Mouse (Mus musculus) liver, embryonic 14.5 days (tissue): ENCODE results near the gene 6330409D20Rik. TPM values are rescaled to one million over a fixed set of nuclear protein-coding genes. Genes with fewer than 3 reads are reported as not detected.

Experiments
- ATAC-seq: fragments of 200-750 bp; cut with Nextera tagmentation; 2 replicates; pipeline ENCODE4 v1.8.0; 2017; ENCODE audit warnings: moderate number of reproducible peaks, mild to moderate bottlenecking, moderate library complexity; ENCODE audit not compliant: insufficient read depth
- DNase-seq, 3 experiments: peaks; one replicate each; pipeline ENCODE4 v3.0.0-alpha.2; 2012 to 2013; ENCODE audit warnings: low read depth in 3 of 3, low spot score in 3 of 3
- H3K27ac ChIP-seq: fragments of 300-500 bp; sonication (generic); 2 replicates; pipeline ENCODE4 v1.5.1; 2014; ENCODE audit warnings: moderate library complexity, mild to moderate bottlenecking, control low read depth, inconsistent platforms
- H3K27me3 ChIP-seq: fragments of 300-500 bp; sonication (generic); 2 replicates; pipeline ENCODE4 v1.6.1; 2014; ENCODE audit warnings: mild to moderate bottlenecking, low read length, moderate library complexity; ENCODE audit not compliant: control insufficient read depth, insufficient read depth
- H3K36me3 ChIP-seq: fragments of 300-500 bp; sonication (generic); replicated peaks from 2 replicates; pipeline ENCODE4 v1.6.1; 2014; ENCODE audit warnings: low read depth; ENCODE audit not compliant: control insufficient read depth, insufficient read depth
- H3K4me1 ChIP-seq, 2 experiments: fragments of 200-500 bp in 1 of 2; fragments of 300-500 bp in 1 of 2; sonication (generic) in 1 of 2; replicated peaks; 2 replicates each; pipeline ENCODE4 v1.6.1; 2012 to 2014; ENCODE audit warnings: antibody characterized with exemption in 1 of 2, inconsistent platforms in 1 of 2, low read length in 1 of 2; ENCODE audit not compliant: control insufficient read depth in 2 of 2, insufficient read depth in 2 of 2
- H3K4me2 ChIP-seq: fragments of 300-500 bp; sonication (generic); 2 replicates; pipeline ENCODE4 v1.6.1; 2014; ENCODE audit warnings: low read depth, mild to moderate bottlenecking, control low read depth, moderate library complexity
- H3K4me3 ChIP-seq, 2 experiments: fragments of 200-500 bp in 1 of 2; fragments of 300-500 bp in 1 of 2; sonication (generic) in 1 of 2; 2 replicates each; pipeline ENCODE4 v1.5.1; 2012 to 2014; ENCODE audit warnings: low read depth in 2 of 2, low read length in 2 of 2, mild to moderate bottlenecking in 2 of 2, control low read depth in 1 of 2, inconsistent platforms in 1 of 2, moderate library complexity in 1 of 2; ENCODE audit not compliant: insufficient read depth in 1 of 2
- H3K9ac ChIP-seq: fragments of 300-500 bp; sonication (generic); replicated peaks from 2 replicates; pipeline ENCODE4 v1.6.1; 2014; ENCODE audit warnings: mild to moderate bottlenecking, control low read depth, moderate library complexity
- H3K9me3 ChIP-seq: fragments of 300-500 bp; sonication (generic); 2 replicates; pipeline ENCODE4 v1.6.1; 2016; ENCODE audit warnings: low read length, mixed read lengths; ENCODE audit not compliant: control insufficient read depth
- CTCF ChIP-seq: IDR thresholded peaks from 2 replicates; pipeline ENCODE4 v1.5.1; 2016; ENCODE audit warnings: antibody characterized with exemption, low read depth, control low read depth
- EP300 ChIP-seq: IDR thresholded peaks from 2 replicates; pipeline ENCODE4 v1.6.1; 2016; ENCODE audit warnings: antibody characterized with exemption, low read depth
- WGBS: fragments of 180-500 bp; shearing (Covaris S2); extraction: QIAGEN DNeasy Blood & Tissue Kit; methylation state at CpG from one replicate; pipeline ENCODE4 v1.1.7; 2014; ENCODE audit not compliant: insufficient replicate concordance; 5-methylcytosine and 5-hydroxymethylcytosine counted together
- microRNA counts: library from miRNA; unstranded; fragments of <30 nt; microRNA quantifications from one replicate; lab custom pipeline; 2016
- microRNA-seq: library from miRNA; unstranded; fragments of <30 nt; microRNA quantifications from one replicate; pipeline ENCODE4, GENCODE M21; 2016
- polyA plus RNA-seq, 2 experiments: library from polyadenylated mRNA; depleted of rRNA in 1 of 2; stranded (reverse) in 1 of 2; unstranded in 1 of 2; fragments of >200 nt; fragmentation: Nextera tagmentation in 1 of 2; extraction: Ambion mirVana in 1 of 2; gene quantifications; 2 replicates each; pipeline versions ENCODE4 v1.2.1 to v1.2.3; 2012 to 2014

Gene 6330409D20Rik
- polyA plus RNA-seq, 2 experiments: 0.07 TPM; not detected in 1

- Histone ChIP-seq H3K4me2 (no peak overlapping the region), H3K27me3 (no peaks in the 10 kb centered on the region), H3K9me3 (no peaks in the 10 kb centered on the region), H3K4me1 (no peaks in the 10 kb centered on the region), H3K9ac (no peak overlapping the region), H3K4me3 (no peak overlapping the region), H3K27ac (no peak overlapping the region), H3K36me3 (peaks cover 6% of the 10 kb centered on the region; the same call in 1 of the 2 replicates)
- WGBS: 76% methylated on average over 14 of the region's 14 CpGs
- ATAC-seq: no peak
- DNase-seq: no peak
- no peak for TF ChIP-seq CTCF
- TF ChIP-seq EP300: no peak
Observed at GRCm38 (mm10) chr2:32682721-32683417, 57.9 kb downstream of the 6330409D20Rik start.

MicroRNA genes within 50 kb of the gene (microRNA counts, 519-probe panel; counts per million panel counts)
- microRNA mmu-miR-2861 (lab: Ali Mortazavi, UCI): 69.9 counts per million

Small RNA genes within 50 kb of the gene (microRNA-seq; reads per million reads assigned to microRNA genes)
- not detected for gene Mir2861
- gene Mir3960: not detected
- not detected for gene Mir8093

Other genes starting within 250 kb of the 6330409D20Rik start
- gene Fam102a, start 205.7 kb downstream of the 6330409D20Rik start, polyA plus RNA-seq (2012; rRNA removed): 0.88 and 1.0 TPM in 2 replicates
- gene Fam102a, start 205.7 kb downstream of the 6330409D20Rik start, polyA plus RNA-seq (2014; fragmentation: Nextera tagmentation; extraction: Ambion mirVana): 0.91 and 1.1 TPM in 2 replicates
- 53.5 and 61.6 TPM in 2 replicates for gene Dpm2, start 170.2 kb downstream of the 6330409D20Rik start, polyA plus RNA-seq (2012; rRNA removed)
- 53.6 and 54.6 TPM in 2 replicates for gene Dpm2, start 170.2 kb downstream of the 6330409D20Rik start, polyA plus RNA-seq (2014; fragmentation: Nextera tagmentation; extraction: Ambion mirVana)
- gene Pip5kl1, start 166.2 kb downstream of the 6330409D20Rik start, polyA plus RNA-seq (2012; rRNA removed): 0.11 TPM in 2 replicates
- gene Pip5kl1, start 166.2 kb downstream of the 6330409D20Rik start, polyA plus RNA-seq (2014; fragmentation: Nextera tagmentation; extraction: Ambion mirVana): not detected in 2 replicates
- not detected in 2 replicates for gene 9430097D07Rik, start 165.3 kb downstream of the 6330409D20Rik start, polyA plus RNA-seq (2012; rRNA removed)
- 0.06 TPM in 1 of 2 replicates, not detected in the other for gene 9430097D07Rik, start 165.3 kb downstream of the 6330409D20Rik start, polyA plus RNA-seq (2014; fragmentation: Nextera tagmentation; extraction: Ambion mirVana)
- 5.4 and 5.6 TPM in 2 replicates for gene St6galnac4, start 153.9 kb downstream of the 6330409D20Rik start, polyA plus RNA-seq (2012; rRNA removed)
- gene St6galnac4, start 153.9 kb downstream of the 6330409D20Rik start, polyA plus RNA-seq (2014; fragmentation: Nextera tagmentation; extraction: Ambion mirVana): 6.2 and 6.8 TPM in 2 replicates
- 9.9 and 14.3 TPM in 2 replicates for gene St6galnac6, start 141.3 kb downstream of the 6330409D20Rik start, polyA plus RNA-seq (2012; rRNA removed)
- gene St6galnac6, start 141.3 kb downstream of the 6330409D20Rik start, polyA plus RNA-seq (2014; fragmentation: Nextera tagmentation; extraction: Ambion mirVana): 3.2 and 4.4 TPM in 2 replicates
- gene Ak1, start 119.3 kb downstream of the 6330409D20Rik start, polyA plus RNA-seq (2012; rRNA removed): 0.34 and 0.37 TPM in 2 replicates
- gene Ak1, start 119.3 kb downstream of the 6330409D20Rik start, polyA plus RNA-seq (2014; fragmentation: Nextera tagmentation; extraction: Ambion mirVana): 0.44 and 0.59 TPM in 2 replicates
- gene Eng, start 94.4 kb downstream of the 6330409D20Rik start, polyA plus RNA-seq (2012; rRNA removed): 15.4 and 17.6 TPM in 2 replicates
- gene Eng, start 94.4 kb downstream of the 6330409D20Rik start, polyA plus RNA-seq (2014; fragmentation: Nextera tagmentation; extraction: Ambion mirVana): 13.9 and 16.5 TPM in 2 replicates
- gene Fpgs, start 36.9 kb downstream of the 6330409D20Rik start, polyA plus RNA-seq (2012; rRNA removed): 45.3 and 51.0 TPM in 2 replicates
- gene Fpgs, start 36.9 kb downstream of the 6330409D20Rik start, polyA plus RNA-seq (2014; fragmentation: Nextera tagmentation; extraction: Ambion mirVana): 21.6 and 25.7 TPM in 2 replicates
- 53.9 and 60.7 TPM in 2 replicates for gene Cdk9, start 27.9 kb downstream of the 6330409D20Rik start, polyA plus RNA-seq (2012; rRNA removed)
- 36.5 and 42.0 TPM in 2 replicates for gene Cdk9, start 27.9 kb downstream of the 6330409D20Rik start, polyA plus RNA-seq (2014; fragmentation: Nextera tagmentation; extraction: Ambion mirVana)
- 4.7 and 5.8 TPM in 2 replicates for gene Sh2d3c, start 20.0 kb downstream of the 6330409D20Rik start, polyA plus RNA-seq (2012; rRNA removed)
- gene Sh2d3c, start 20.0 kb downstream of the 6330409D20Rik start, polyA plus RNA-seq (2014; fragmentation: Nextera tagmentation; extraction: Ambion mirVana): 3.5 and 5.1 TPM in 2 replicates
- 21.2 and 30.7 TPM in 2 replicates for gene Tor2a, start 16.2 kb upstream of the 6330409D20Rik start, polyA plus RNA-seq (2012; rRNA removed)
- 25.2 and 28.1 TPM in 2 replicates for gene Tor2a, start 16.2 kb upstream of the 6330409D20Rik start, polyA plus RNA-seq (2014; fragmentation: Nextera tagmentation; extraction: Ambion mirVana)
- gene Ttc16, start 34.6 kb upstream of the 6330409D20Rik start, polyA plus RNA-seq (2012; rRNA removed): 0.18 and 0.22 TPM in 2 replicates
- gene Ttc16, start 34.6 kb upstream of the 6330409D20Rik start, polyA plus RNA-seq (2014; fragmentation: Nextera tagmentation; extraction: Ambion mirVana): 0.09 and 0.10 TPM in 2 replicates
- 1.3 and 1.7 TPM in 2 replicates for gene Ptrh1, start 34.8 kb upstream of the 6330409D20Rik start, polyA plus RNA-seq (2012; rRNA removed)
- 1.9 and 2.2 TPM in 2 replicates for gene Ptrh1, start 34.8 kb upstream of the 6330409D20Rik start, polyA plus RNA-seq (2014; fragmentation: Nextera tagmentation; extraction: Ambion mirVana)
- not detected in 2 replicates for gene Cfap157, start 43.4 kb upstream of the 6330409D20Rik start, polyA plus RNA-seq (2012; rRNA removed)
- gene Cfap157, start 43.4 kb upstream of the 6330409D20Rik start, polyA plus RNA-seq (2014; fragmentation: Nextera tagmentation; extraction: Ambion mirVana): not detected in 2 replicates
- gene Stxbp1, start 106.2 kb upstream of the 6330409D20Rik start, polyA plus RNA-seq (2012; rRNA removed): 1.4 and 2.1 TPM in 2 replicates
- gene Stxbp1, start 106.2 kb upstream of the 6330409D20Rik start, polyA plus RNA-seq (2014; fragmentation: Nextera tagmentation; extraction: Ambion mirVana): 2.3 and 2.6 TPM in 2 replicates
- 5.7 and 5.9 TPM in 2 replicates for gene Fam129b, start 135.1 kb upstream of the 6330409D20Rik start, polyA plus RNA-seq (2012; rRNA removed)
- 2.7 and 2.9 TPM in 2 replicates for gene Fam129b, start 135.1 kb upstream of the 6330409D20Rik start, polyA plus RNA-seq (2014; fragmentation: Nextera tagmentation; extraction: Ambion mirVana)
- gene Rpl12, start 220.5 kb upstream of the 6330409D20Rik start, polyA plus RNA-seq (2012; rRNA removed): 311 and 646 TPM in 2 replicates
- gene Rpl12, start 220.5 kb upstream of the 6330409D20Rik start, polyA plus RNA-seq (2014; fragmentation: Nextera tagmentation; extraction: Ambion mirVana): 144 and 162 TPM in 2 replicates
- 1.9 and 2.5 TPM in 2 replicates for gene Lrsam1, start 220.6 kb upstream of the 6330409D20Rik start, polyA plus RNA-seq (2012; rRNA removed)
- 1.1 and 1.8 TPM in 2 replicates for gene Lrsam1, start 220.6 kb upstream of the 6330409D20Rik start, polyA plus RNA-seq (2014; fragmentation: Nextera tagmentation; extraction: Ambion mirVana)
- 5.1 and 7.2 TPM in 2 replicates for gene Slc2a8, start 241.1 kb upstream of the 6330409D20Rik start, polyA plus RNA-seq (2012; rRNA removed)
- 4.9 and 6.8 TPM in 2 replicates for gene Slc2a8, start 241.1 kb upstream of the 6330409D20Rik start, polyA plus RNA-seq (2014; fragmentation: Nextera tagmentation; extraction: Ambion mirVana)